Mouse (Mus musculus) intestine, embryonic 14.5 days (tissue): ENCODE measurements around the gene Hsf2bp. TPM values are rescaled to one million over a fixed set of nuclear protein-coding genes. Genes with fewer than 3 reads are reported as not detected.
"Not testable (repeated sequence)": the region's sequence is repeated elsewhere in the genome, so short reads cannot be mapped to it uniquely, and the experiment has no call there.

Experiments
- ATAC-seq: fragments of 200-750 bp; cut with Nextera tagmentation; replicated peaks from 2 replicates; pipeline ENCODE4 v1.8.0; 2017; ENCODE audit warnings: low read depth, moderate number of reproducible peaks, moderate TSS enrichment, moderate library complexity; ENCODE audit not compliant: low FRiP score, low TSS enrichment
- DNase-seq: peaks from one replicate; pipeline ENCODE4 v3.0.0-alpha.2; 2018; ENCODE audit warnings: low spot score
- H3K27ac ChIP-seq: fragments of 300-500 bp; sonication (generic); 2 replicates; pipeline ENCODE4 v1.5.1; 2014; ENCODE audit warnings: low read depth, mild to moderate bottlenecking, control low read depth
- H3K27me3 ChIP-seq: fragments of 300-500 bp; sonication (generic); replicated peaks from 2 replicates; pipeline ENCODE4 v1.6.1; 2014; ENCODE audit warnings: low read length, control low read depth; ENCODE audit not compliant: control insufficient read depth, insufficient read depth
- H3K36me3 ChIP-seq: fragments of 300-500 bp; sonication (generic); 2 replicates; pipeline ENCODE4 v1.6.1; 2014; ENCODE audit warnings: low read length, control low read depth; ENCODE audit not compliant: control insufficient read depth, insufficient read depth
- H3K4me1 ChIP-seq: fragments of 300-500 bp; sonication (generic); replicated peaks from 2 replicates; pipeline ENCODE4 v1.6.1; 2014; ENCODE audit warnings: low read length, control low read depth, mixed read lengths; ENCODE audit not compliant: control insufficient read depth, insufficient read depth
- H3K4me2 ChIP-seq: fragments of 300-500 bp; sonication (generic); 2 replicates; pipeline ENCODE4 v1.6.1; 2014; ENCODE audit warnings: low read length
- H3K4me3 ChIP-seq: fragments of 300-500 bp; sonication (generic); 2 replicates; pipeline ENCODE4 v1.5.1; 2014; ENCODE audit warnings: low read depth, low read length, control low read depth, mixed read lengths
- H3K9ac ChIP-seq: fragments of 300-500 bp; sonication (generic); 2 replicates; pipeline ENCODE4 v1.6.1; 2014; ENCODE audit warnings: mild to moderate bottlenecking, low read length
- H3K9me3 ChIP-seq: fragments of 300-500 bp; sonication (generic); 2 replicates; pipeline ENCODE4 v1.6.1; 2016; ENCODE audit warnings: low read length, control low read depth; ENCODE audit not compliant: control insufficient read depth
- WGBS: fragments of 180-500 bp; shearing (Covaris S2); extraction: QIAGEN DNeasy Blood & Tissue Kit; methylation state at CpG from one replicate; pipeline ENCODE4 v1.1.7; 2014; 5-methylcytosine and 5-hydroxymethylcytosine counted together
- polyA plus RNA-seq: library from polyadenylated mRNA; unstranded; fragments of >200 nt; fragmentation: Nextera tagmentation; extraction: Ambion mirVana; gene quantifications from 2 replicates; pipeline ENCODE4 v1.2.1, GENCODE M21; 2014

The Hsf2bp gene
- polyA plus RNA-seq, 1 experiment from 2014 or later = 0.39 TPM

GRCm38 (mm10) chr17:32064762-32065161 is 28.6 kb upstream of the Hsf2bp start:
- H3K36me3 ChIP-seq = peaks cover 25% of the 10 kb centered on the region
- not testable (repeated sequence) for H3K4me1 ChIP-seq, H3K27me3 ChIP-seq, H3K4me2 ChIP-seq, H3K4me3 ChIP-seq, H3K9me3 ChIP-seq, H3K27ac ChIP-seq, ATAC-seq, H3K9ac ChIP-seq, DNase-seq
- WGBS = 73% methylated on average over 8 of the region's 8 CpGs

GRCm38 (mm10) chr17:32063654-32064053 is 27.5 kb upstream of the Hsf2bp start:
- Histone ChIP-seq H3K4me2 (no peak overlapping the region), H3K27ac (no peak overlapping the region), H3K4me3 (no peak overlapping the region), H3K27me3 (no peaks in the 10 kb centered on the region), H3K9ac (no peak overlapping the region), H3K36me3 (peaks cover 36% of the 10 kb centered on the region), H3K4me1 (no peaks in the 10 kb centered on the region), H3K9me3 (no peaks in the 10 kb centered on the region)
- WGBS = 76% methylated on average over 2 of the region's 2 CpGs
- ATAC-seq (no peak), DNase-seq (no peak)

- WGBS = 96% methylated on average over 14 of the region's 14 CpGs
- H3K36me3 ChIP-seq = peaks cover 60% of the 10 kb centered on the region
- H3K27ac ChIP-seq = no peak overlapping the region
Observed at GRCm38 (mm10) chr17:32061219-32061618, 25.1 kb upstream of the Hsf2bp start.

GRCm38 (mm10) chr17:32059084-32059483 is 22.9 kb upstream of the Hsf2bp start:
- peaks cover 79% of the 10 kb centered on the region for H3K36me3 ChIP-seq

More at GRCm38 (mm10) chr17:32061219-32061618, 25.1 kb upstream of the Hsf2bp start:
- Histone ChIP-seq H3K4me2 (no peak overlapping the region), H3K27me3 (no peaks in the 10 kb centered on the region), H3K9me3 (no peaks in the 10 kb centered on the region), H3K4me3 (no peak overlapping the region), H3K9ac (no peak overlapping the region), H3K4me1 (no peaks in the 10 kb centered on the region)
- ATAC-seq = no peak
- DNase-seq = no peak

GRCm38 (mm10) chr17:32057843-32058242 is 21.7 kb upstream of the Hsf2bp start:
- no peak for ATAC-seq
- WGBS = 96% methylated on average over 2 of the region's 2 CpGs
- Histone ChIP-seq H3K27ac (no peak overlapping the region), H3K9ac (no peak overlapping the region), H3K4me2 (no peak overlapping the region), H3K36me3 (peaks cover 92% of the 10 kb centered on the region), H3K4me1 (no peaks in the 10 kb centered on the region), H3K9me3 (no peaks in the 10 kb centered on the region), H3K27me3 (no peaks in the 10 kb centered on the region), H3K4me3 (no peak overlapping the region)
- DNase-seq = no peak

More at GRCm38 (mm10) chr17:32059084-32059483, 22.9 kb upstream of the Hsf2bp start:
- no peak overlapping the region for H3K4me3 ChIP-seq
- no peaks in the 10 kb centered on the region for H3K4me1 ChIP-seq
- H3K9me3 ChIP-seq = no peaks in the 10 kb centered on the region
- DNase-seq (no peak), ATAC-seq (no peak)
- WGBS = 88% methylated on average over 2 of the region's 2 CpGs
- H3K27ac ChIP-seq = no peak overlapping the region
- no peaks in the 10 kb centered on the region for H3K27me3 ChIP-seq
- no peak overlapping the region for H3K9ac ChIP-seq
- H3K4me2 ChIP-seq = no peak overlapping the region

GRCm38 (mm10) chr17:32053677-32054076 is 17.5 kb upstream of the Hsf2bp start:
- ATAC-seq = no peak

GRCm38 (mm10) chr17:32052237-32053080 is 16.3 kb upstream of the Hsf2bp start:
- Histone ChIP-seq H3K4me1 (no peaks in the 10 kb centered on the region), H3K4me3 (no peak overlapping the region), H3K9me3 (no peaks in the 10 kb centered on the region), H3K36me3 (peaks cover 98% of the 10 kb centered on the region), H3K9ac (no peak overlapping the region), H3K27ac (no peak overlapping the region), H3K27me3 (no peaks in the 10 kb centered on the region), H3K4me2 (no peak overlapping the region)
- 79% methylated on average over 5 of the region's 5 CpGs for WGBS
- ATAC-seq (no peak), DNase-seq (no peak)

More at GRCm38 (mm10) chr17:32053677-32054076, 17.5 kb upstream of the Hsf2bp start:
- no peak overlapping the region for H3K4me2 ChIP-seq
- WGBS = 87% methylated on average over 5 of the region's 5 CpGs
- H3K4me1 ChIP-seq = no peaks in the 10 kb centered on the region
- no peak overlapping the region for H3K27ac ChIP-seq
- H3K4me3 ChIP-seq = no peak overlapping the region
- H3K36me3 ChIP-seq = peaks cover 98% of the 10 kb centered on the region
- no peak for DNase-seq
- no peaks in the 10 kb centered on the region for H3K9me3 ChIP-seq
- H3K9ac ChIP-seq = no peak overlapping the region
- H3K27me3 ChIP-seq = no peaks in the 10 kb centered on the region

- no peak overlapping the region for H3K4me3 ChIP-seq
- H3K4me1 ChIP-seq = no peaks in the 10 kb centered on the region
- no peaks in the 10 kb centered on the region for H3K27me3 ChIP-seq
- peaks cover 93% of the 10 kb centered on the region for H3K36me3 ChIP-seq
- H3K9ac ChIP-seq = no peak overlapping the region
- H3K4me2 ChIP-seq = no peak overlapping the region
- 85% methylated on average over 6 of the region's 6 CpGs for WGBS
- H3K9me3 ChIP-seq = no peaks in the 10 kb centered on the region
- ATAC-seq = no peak
- no peak overlapping the region for H3K27ac ChIP-seq
- DNase-seq = no peak
Observed at GRCm38 (mm10) chr17:32050609-32051008, 14.5 kb upstream of the Hsf2bp start.

GRCm38 (mm10) chr17:32049914-32050313 is 13.8 kb upstream of the Hsf2bp start:
- H3K4me2 ChIP-seq = no peak overlapping the region
- H3K27ac ChIP-seq = no peak overlapping the region
- DNase-seq = no peak
- no peaks in the 10 kb centered on the region for H3K4me1 ChIP-seq
- peaks cover 86% of the 10 kb centered on the region for H3K36me3 ChIP-seq
- no peaks in the 10 kb centered on the region for H3K27me3 ChIP-seq
- WGBS = 80% methylated on average over 4 of the region's 4 CpGs
- no peak for ATAC-seq
- H3K4me3 ChIP-seq = no peak overlapping the region
- H3K9ac ChIP-seq = no peak overlapping the region
- no peaks in the 10 kb centered on the region for H3K9me3 ChIP-seq
